Mouse (Mus musculus) hindbrain, embryonic 16.5 days (tissue): Measurements from ENCODE around the gene Gm27021. TPM values are rescaled to one million over a fixed set of nuclear protein-coding genes. Genes with fewer than 3 reads are reported as not detected.
A peak's percentile ranks its signal among the peaks of the same experiment; 100 is the strongest.

Experiments used
- ATAC-seq: fragments of 200-750 bp; cut with Nextera tagmentation; 2 replicates; pipeline ENCODE4 v1.8.0; 2017; ENCODE audit warnings: moderate TSS enrichment, moderate library complexity
- H3K27ac ChIP-seq: fragments of 300-500 bp; sonication (generic); 2 replicates; pipeline ENCODE4 v1.5.1; 2014; ENCODE audit warnings: low read depth, mild to moderate bottlenecking, control low read depth, low read length, moderate library complexity
- H3K27me3 ChIP-seq: fragments of 300-500 bp; sonication (generic); replicated peaks from 2 replicates; pipeline ENCODE4 v1.6.1; 2014; ENCODE audit warnings: low read length; ENCODE audit not compliant: control insufficient read depth, insufficient read depth
- H3K36me3 ChIP-seq: fragments of 300-500 bp; sonication (generic); 2 replicates; pipeline ENCODE4 v1.6.1; 2014; ENCODE audit warnings: mild to moderate bottlenecking, low read length, moderate library complexity, mixed read lengths; ENCODE audit not compliant: control insufficient read depth, insufficient read depth
- H3K4me1 ChIP-seq: fragments of 300-500 bp; sonication (generic); 2 replicates; pipeline ENCODE4 v1.6.1; 2014; ENCODE audit warnings: low read depth, low read length; ENCODE audit not compliant: control insufficient read depth, insufficient read depth
- H3K4me2 ChIP-seq: fragments of 300-500 bp; sonication (generic); 2 replicates; pipeline ENCODE4 v1.6.1; 2014; ENCODE audit warnings: mild to moderate bottlenecking, low read length, control low read depth, moderate library complexity
- H3K4me3 ChIP-seq: fragments of 300-500 bp; sonication (generic); 2 replicates; pipeline ENCODE4 v1.5.1; 2014; ENCODE audit warnings: mild to moderate bottlenecking, low read length, control low read depth, moderate library complexity
- H3K9ac ChIP-seq: fragments of 300-500 bp; sonication (generic); 2 replicates; pipeline ENCODE4 v1.6.1; 2014; ENCODE audit warnings: low read depth, mild to moderate bottlenecking, control low read depth, low read length, moderate library complexity
- H3K9me3 ChIP-seq: fragments of 300-500 bp; sonication (generic); 2 replicates; pipeline ENCODE4 v1.6.1; 2014; ENCODE audit warnings: mild to moderate bottlenecking, low read length, moderate library complexity; ENCODE audit not compliant: control insufficient read depth
- WGBS: fragments of 180-500 bp; shearing (Covaris S2); extraction: QIAGEN DNeasy Blood & Tissue Kit; methylation state at CpG from one replicate; pipeline ENCODE4 v1.1.7; 2014; 5-methylcytosine and 5-hydroxymethylcytosine counted together
- polyA plus RNA-seq: library from polyadenylated mRNA; unstranded; fragments of >200 nt; fragmentation: Nextera tagmentation; extraction: Ambion mirVana; gene quantifications from 2 replicates; pipeline ENCODE4 v1.2.1, GENCODE M21; 2015

Gene Gm27021
- polyA plus RNA-seq, 1 experiment from 2014 or later = 7.9 TPM

DNA sequence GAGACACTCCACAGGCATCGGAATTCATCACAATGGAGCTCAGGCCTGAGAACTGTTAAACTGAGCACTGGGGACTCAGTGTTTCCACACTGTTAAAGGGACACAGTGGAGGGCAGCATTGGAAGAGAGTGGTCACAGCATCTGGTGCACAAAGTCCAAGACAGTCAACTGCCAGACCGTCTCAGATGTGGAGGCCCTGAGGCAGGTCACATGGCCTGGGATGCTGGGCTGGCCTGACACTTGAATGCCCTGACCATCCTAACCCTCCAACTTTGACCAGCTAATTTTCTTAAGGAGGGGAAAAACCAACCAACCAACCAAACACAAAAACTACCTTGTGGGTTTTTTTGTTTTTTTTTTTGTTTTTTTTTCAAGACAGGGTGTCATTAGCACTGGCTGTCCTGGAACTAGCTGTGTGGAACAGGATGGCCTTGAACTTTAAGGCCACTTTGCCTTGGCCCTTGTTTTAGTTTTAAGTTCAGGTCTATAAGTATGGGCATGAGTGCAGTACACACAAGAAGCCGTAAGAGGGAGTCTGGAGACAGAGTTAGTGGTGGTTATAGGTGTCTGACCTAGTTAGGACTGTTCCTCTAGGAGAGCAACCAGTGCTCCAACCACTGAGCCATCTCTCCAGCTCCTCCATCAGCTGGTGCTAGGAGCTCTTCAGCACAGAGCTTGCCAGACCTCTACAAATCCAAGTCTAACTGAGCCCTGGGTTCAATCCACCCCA, 2.0 kb downstream of the Gm27021 start:
- 0 out of 2 replicates have a peak overlapping the region, but pooled peaks have one; percentile 13 for H3K9ac ChIP-seq
- H3K27ac ChIP-seq = no peak overlapping the region
- H3K4me1 ChIP-seq = peaks cover 36% of the 10 kb centered on the region
- 0 out of 2 replicates have a peak, but pooled peaks cover 3% of the 10 kb centered on the region for H3K36me3 ChIP-seq
- no peak for ATAC-seq
- no peaks in the 10 kb centered on the region for H3K9me3 ChIP-seq
- peak overlapping the region; percentile 76 for H3K4me2 ChIP-seq
- peak overlapping the region; percentile 94; the same call in 1 of the 2 replicates for H3K4me3 ChIP-seq
- 77% methylated on average over 3 of the region's 3 CpGs for WGBS
- H3K27me3 ChIP-seq = no peaks in the 10 kb centered on the region

DNA sequence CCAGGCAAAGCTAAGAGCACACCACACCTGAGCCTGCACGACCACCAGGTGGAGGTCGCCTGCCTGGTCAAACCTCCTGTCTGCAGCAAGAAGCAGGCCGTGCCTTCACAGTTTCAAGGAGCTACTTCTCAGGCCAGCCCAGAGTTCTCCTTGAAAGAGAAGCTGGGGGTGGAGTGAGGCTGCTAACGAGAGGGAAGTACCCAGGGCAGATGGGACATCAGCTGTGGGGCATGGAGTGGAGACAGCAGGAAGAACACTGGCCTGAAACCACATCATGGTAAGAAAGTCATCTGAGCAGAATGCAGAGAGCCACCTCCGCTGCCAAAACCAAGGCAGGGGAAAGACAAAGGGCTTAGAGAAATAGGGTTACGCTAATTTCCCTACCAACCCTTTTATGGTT, 3.3 kb downstream of the Gm27021 start:
- Histone ChIP-seq H3K4me2 (no peak overlapping the region), H3K27me3 (no peaks in the 10 kb centered on the region), H3K4me1 (peaks cover 36% of the 10 kb centered on the region), H3K9me3 (no peaks in the 10 kb centered on the region), H3K4me3 (no peak overlapping the region), H3K36me3 (no peaks in the 10 kb centered on the region), H3K9ac (no peak overlapping the region), H3K27ac (no peak overlapping the region)
- WGBS = 72% methylated on average over 6 of the region's 6 CpGs
- ATAC-seq = no peak

DNA sequence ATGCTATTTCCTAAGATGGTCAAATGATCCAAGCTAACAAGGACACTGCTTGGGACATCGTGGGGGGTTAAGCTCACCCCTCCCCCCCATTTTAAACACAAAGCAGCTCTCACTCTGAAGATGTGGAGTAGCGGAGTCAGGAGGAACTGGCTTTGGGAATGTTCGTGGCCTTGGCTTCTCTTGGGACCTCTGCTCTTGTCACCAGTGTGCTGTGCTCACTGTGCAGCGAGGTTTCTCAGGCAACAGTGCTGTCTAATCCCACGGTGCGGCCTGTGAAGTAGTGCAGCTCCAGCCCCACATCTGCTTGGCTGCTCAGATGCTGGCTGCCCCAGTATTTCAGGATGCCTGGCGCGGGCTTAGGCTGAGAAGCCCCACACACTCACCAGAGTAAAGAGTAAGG, 10.5 kb downstream of the Gm27021 start:
- no peaks in the 10 kb centered on the region for H3K27me3 ChIP-seq
- H3K27ac ChIP-seq = no peak overlapping the region
- no peak; the same call in 1 of the 2 replicates for ATAC-seq
- WGBS = 79% methylated on average over 8 of the region's 8 CpGs
- H3K36me3 ChIP-seq = peaks cover 11% of the 10 kb centered on the region
- no peaks in the 10 kb centered on the region for H3K9me3 ChIP-seq
- H3K9ac ChIP-seq = no peak overlapping the region
- H3K4me1 ChIP-seq = no peaks in the 10 kb centered on the region
- no peak overlapping the region for H3K4me2 ChIP-seq
- no peak overlapping the region for H3K4me3 ChIP-seq

DNA sequence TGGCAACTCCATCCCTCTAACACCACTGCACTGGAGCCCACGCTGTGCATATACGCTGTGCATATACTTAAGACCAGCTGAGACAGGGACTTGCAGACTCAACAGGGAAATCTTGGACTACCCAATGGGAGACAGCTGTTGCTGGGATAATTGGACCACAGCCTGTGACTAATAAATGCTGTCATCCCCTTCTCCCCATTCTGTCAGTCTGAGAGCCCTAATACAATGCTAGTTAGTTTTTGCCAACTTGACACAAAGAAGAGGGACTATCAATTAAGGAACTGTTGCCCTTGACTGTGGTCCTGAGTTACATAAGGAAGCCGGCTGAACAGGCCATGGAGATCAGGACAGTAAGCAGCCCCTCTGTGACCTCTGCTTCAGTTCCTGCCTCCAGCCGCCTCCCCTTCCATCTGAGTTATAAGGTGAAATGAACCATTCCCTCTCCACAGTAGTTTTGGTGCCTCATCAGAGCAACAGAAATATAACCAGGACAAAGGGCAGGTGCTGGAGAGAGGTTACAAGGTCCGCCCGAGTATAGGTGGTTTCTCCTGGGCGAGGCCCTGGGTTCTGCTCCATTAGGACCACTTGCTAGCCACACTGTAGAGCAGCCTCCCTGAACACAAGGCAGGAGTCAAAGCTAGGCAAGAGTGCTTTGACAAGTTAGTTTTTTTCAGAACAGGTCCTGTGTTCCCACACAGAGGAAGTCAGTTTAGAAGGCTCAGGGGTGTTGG, 11.4 kb downstream of the Gm27021 start:
- Histone ChIP-seq H3K9me3 (no peaks in the 10 kb centered on the region), H3K27ac (no peak overlapping the region), H3K4me2 (no peak overlapping the region), H3K27me3 (no peaks in the 10 kb centered on the region), H3K9ac (no peak overlapping the region), H3K4me3 (no peak overlapping the region), H3K36me3 (peaks cover 11% of the 10 kb centered on the region), H3K4me1 (no peaks in the 10 kb centered on the region)
- 77% methylated on average over 7 of the region's 7 CpGs for WGBS
- no peak for ATAC-seq

DNA sequence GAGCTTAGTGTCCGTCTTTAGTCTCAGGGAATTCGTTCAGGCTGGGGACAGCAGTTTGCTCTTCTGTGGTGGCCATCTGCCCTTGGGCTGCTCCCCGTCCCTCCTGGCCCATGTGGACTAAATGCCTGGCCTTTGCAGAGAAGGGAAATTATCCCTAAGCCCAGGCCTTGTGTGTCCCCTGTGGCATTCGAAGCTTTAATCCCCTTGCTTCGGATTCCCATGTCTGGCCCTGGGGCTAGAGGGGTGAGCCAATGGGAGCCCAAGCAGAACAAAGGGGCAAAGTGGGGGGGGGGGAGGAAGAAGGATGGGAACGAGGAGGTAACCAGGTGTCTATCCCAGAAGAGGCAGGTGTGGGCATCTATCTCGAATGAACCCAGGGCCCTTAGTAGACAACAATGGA, 20.3 kb downstream of the Gm27021 start, which contains the start of gene 1190005I06Rik:
1190005I06Rik (minus strand) TSS at position 101 of the 400 bp plus-strand sequence.
- no peak within 1 kb of the TSS for H3K9ac ChIP-seq

DNA sequence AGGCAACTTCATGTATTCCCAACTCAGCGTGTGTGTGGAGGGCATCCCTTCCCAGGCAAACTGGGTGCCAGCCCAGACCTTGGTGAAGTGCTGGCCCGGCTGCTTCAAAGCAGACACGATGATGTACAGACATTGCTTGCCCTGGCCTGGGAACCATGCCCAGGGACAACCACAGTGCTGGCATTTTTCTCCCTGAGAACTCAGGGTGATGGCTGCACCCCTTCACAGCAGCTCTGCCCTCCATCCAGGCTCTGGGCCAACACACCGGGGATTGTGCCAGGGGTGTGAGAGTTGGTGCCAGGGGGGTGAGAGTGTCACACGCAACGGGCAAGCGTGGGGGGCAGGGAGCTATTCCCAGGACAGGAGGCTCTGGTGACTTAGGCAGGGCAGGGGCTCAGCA, 23.2 kb downstream of the Gm27021 start:
- Histone ChIP-seq H3K27ac (no peak overlapping the region; the same call in 1 of the 2 replicates), H3K4me3 (no peak overlapping the region), H3K4me2 (no peak overlapping the region), H3K36me3 (no peaks in the 10 kb centered on the region), H3K9me3 (no peaks in the 10 kb centered on the region), H3K27me3 (no peaks in the 10 kb centered on the region), H3K4me1 (no peaks in the 10 kb centered on the region; the same call in 1 of the 2 replicates), H3K9ac (no peak overlapping the region)
- peak; percentile 93 for ATAC-seq
- 51% methylated on average over 7 of the region's 7 CpGs for whole genome bisulfite sequencing

More for the DNA sequence above, 20.3 kb downstream of the Gm27021 start, which contains the start of gene 1190005I06Rik:
- H3K4me2 ChIP-seq = no peak within 1 kb of the TSS
- 61% methylated on average over 7 of the region's 7 CpGs for WGBS
- no peaks in the 10 kb centered on the region; the same call in 1 of the 2 replicates for H3K4me1 ChIP-seq
- no peak within 1 kb of the TSS for H3K4me3 ChIP-seq
- H3K9me3 ChIP-seq = no peaks in the 10 kb centered on the region
- H3K27me3 ChIP-seq = no peaks in the 10 kb centered on the region
- ATAC-seq = no peak
- H3K36me3 ChIP-seq = no peaks in the 10 kb centered on the region
- H3K27ac ChIP-seq = no peak within 1 kb of the TSS

DNA sequence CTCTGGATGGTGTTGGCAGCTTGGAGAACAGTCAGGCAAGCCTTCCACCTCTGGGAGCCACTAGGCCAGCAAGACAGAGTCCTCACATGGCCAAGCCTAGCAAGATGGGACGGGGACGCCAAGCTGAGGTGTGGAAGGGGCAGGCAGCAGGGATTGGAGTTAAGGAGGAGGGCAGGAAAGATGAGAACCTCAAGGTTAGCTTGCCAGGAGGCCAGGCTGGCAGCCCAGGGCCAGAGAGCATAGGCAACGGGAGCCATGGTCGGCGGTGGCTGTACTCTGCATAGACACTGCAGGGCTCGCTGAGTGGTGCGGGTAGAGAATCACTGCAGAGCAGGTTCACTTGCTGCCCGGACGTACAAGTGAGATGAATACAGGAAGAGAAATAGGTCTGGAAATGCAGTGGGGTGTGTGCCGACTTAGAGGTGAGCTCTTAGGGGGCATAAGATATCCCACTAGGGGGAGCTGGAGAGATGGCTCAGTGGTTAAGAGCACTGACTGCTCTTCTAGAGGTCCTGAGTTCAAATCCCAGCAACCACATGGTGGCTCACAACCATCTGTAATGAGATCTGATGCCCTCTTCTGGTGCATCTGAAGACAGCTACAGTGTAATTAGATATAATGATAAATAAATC, 25.7 kb downstream of the Gm27021 start:
- no peaks in the 10 kb centered on the region for H3K9me3 ChIP-seq
- ATAC-seq = no peak

DNA sequence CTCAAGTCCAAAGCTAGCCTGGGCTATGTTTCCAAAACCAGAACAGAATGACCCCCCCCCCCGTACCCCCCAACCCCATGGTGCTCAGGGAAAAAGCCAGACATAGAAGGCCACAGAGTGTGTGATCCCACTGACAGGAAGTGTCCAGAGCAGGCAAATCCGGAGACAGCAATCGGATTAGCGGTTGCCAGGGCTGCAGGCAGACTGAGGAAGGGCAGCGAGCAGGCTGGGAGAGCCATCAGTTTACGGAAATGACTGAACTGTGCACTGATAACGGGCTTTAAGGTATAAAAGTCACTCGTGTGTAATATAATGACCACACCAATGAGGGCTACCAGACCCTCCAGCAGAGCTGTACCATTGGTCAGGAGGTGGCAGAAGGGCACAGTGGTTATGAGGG, 26.6 kb downstream of the Gm27021 start:
- H3K4me3 ChIP-seq = no peak overlapping the region
- no peak overlapping the region for H3K27ac ChIP-seq
- H3K36me3 ChIP-seq = no peaks in the 10 kb centered on the region
- no peak overlapping the region for H3K9ac ChIP-seq
- 46% methylated on average over 8 of the region's 8 CpGs for WGBS
- no peaks in the 10 kb centered on the region; the same call in 1 of the 2 replicates for H3K4me1 ChIP-seq
- H3K4me2 ChIP-seq = no peak overlapping the region
- ATAC-seq = no peak
- no peaks in the 10 kb centered on the region for H3K9me3 ChIP-seq
- H3K27me3 ChIP-seq = no peaks in the 10 kb centered on the region

More for the DNA sequence above, 25.7 kb downstream of the Gm27021 start:
- Histone ChIP-seq H3K4me1 (no peaks in the 10 kb centered on the region; the same call in 1 of the 2 replicates), H3K27me3 (no peaks in the 10 kb centered on the region), H3K36me3 (no peaks in the 10 kb centered on the region), H3K27ac (no peak overlapping the region), H3K4me2 (no peak overlapping the region), H3K4me3 (no peak overlapping the region), H3K9ac (no peak overlapping the region)
- WGBS = 87% methylated on average over 10 of the region's 10 CpGs
